Mouse (Mus musculus) forebrain, embryonic 15.5 days (tissue): Measurements from ENCODE around the gene Orm1. TPM values are rescaled to one million over a fixed set of nuclear protein-coding genes. Genes with fewer than 3 reads are reported as not detected.
A peak's percentile ranks its signal among the peaks of the same experiment; 100 is the strongest.

Experiments
- ATAC-seq: fragments of 200-750 bp; cut with Nextera tagmentation; replicated peaks from 2 replicates; pipeline ENCODE4 v1.8.0; 2017; ENCODE audit warnings: mild to moderate bottlenecking, moderate TSS enrichment, moderate library complexity
- H3K27ac ChIP-seq: fragments of 300-500 bp; sonication (generic); replicated peaks from 2 replicates; pipeline ENCODE4 v1.5.1; 2015; ENCODE audit warnings: mild to moderate bottlenecking, inconsistent platforms
- H3K27me3 ChIP-seq: fragments of 300-500 bp; sonication (generic); 2 replicates; pipeline ENCODE4 v1.6.1; 2015; ENCODE audit warnings: inconsistent platforms
- H3K36me3 ChIP-seq: fragments of 300-500 bp; sonication (generic); 2 replicates; pipeline ENCODE4 v1.6.1; 2015; ENCODE audit warnings: mild to moderate bottlenecking, inconsistent platforms
- H3K4me1 ChIP-seq: fragments of 300-500 bp; sonication (generic); 2 replicates; pipeline ENCODE4 v1.6.1; 2015; ENCODE audit warnings: inconsistent platforms
- H3K4me2 ChIP-seq: fragments of 300-500 bp; sonication (generic); replicated peaks from 2 replicates; pipeline ENCODE4 v1.6.1; 2015; ENCODE audit warnings: mild to moderate bottlenecking, inconsistent platforms
- H3K4me3 ChIP-seq: fragments of 300-500 bp; sonication (generic); 2 replicates; pipeline ENCODE4 v1.5.1; 2015; ENCODE audit warnings: mild to moderate bottlenecking, inconsistent platforms
- H3K9ac ChIP-seq: fragments of 300-500 bp; sonication (generic); replicated peaks from 2 replicates; pipeline ENCODE4 v1.6.1; 2015; ENCODE audit warnings: mild to moderate bottlenecking, inconsistent platforms
- H3K9me3 ChIP-seq: fragments of 300-500 bp; sonication (generic); 2 replicates; pipeline ENCODE4 v1.6.1; 2016; ENCODE audit warnings: inconsistent platforms
- WGBS: fragments of 180-500 bp; shearing (Covaris S2); methylation state at CpG from one replicate; pipeline ENCODE4 v1.1.7; 2015; ENCODE audit warnings: mixed read lengths; 5-methylcytosine and 5-hydroxymethylcytosine counted together
- polyA plus RNA-seq: library from polyadenylated mRNA; unstranded; fragments of >200 nt; fragmentation: Nextera tagmentation; extraction: Ambion mirVana; gene quantifications from 2 replicates; pipeline ENCODE4 v1.2.1, GENCODE M21; 2015

Gene Orm1
- polyA plus RNA-seq, 1 experiment from 2014 or later, result not detected

DNA sequence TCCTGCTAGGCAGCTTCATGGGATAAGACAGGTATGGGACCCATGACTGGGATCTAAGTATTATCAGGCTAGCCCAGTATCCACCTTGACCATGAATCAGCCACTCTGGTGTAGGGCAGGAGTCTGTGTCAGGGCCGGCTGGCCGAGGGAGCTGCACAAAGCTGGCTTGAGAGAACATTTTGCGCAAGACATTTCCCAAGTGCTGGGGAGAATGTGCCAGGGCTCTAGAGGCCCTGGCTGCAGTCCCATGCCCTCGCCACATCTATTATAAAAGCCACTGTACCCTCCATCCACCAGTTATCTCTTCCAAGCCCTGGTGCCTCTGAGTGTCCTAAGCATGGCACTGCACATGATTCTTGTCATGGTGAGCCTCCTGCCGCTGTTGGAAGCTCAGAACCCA, 17.8 kb downstream of the Orm1 start, which contains the start of gene Orm2:
TSS of gene Orm2 (plus strand) at position 300 of the 400 bp plus-strand sequence.
- no peak within 1 kb of the TSS for H3K4me2 ChIP-seq
- H3K9me3 ChIP-seq, result no peaks in the 10 kb centered on the region
- H3K27me3 ChIP-seq, result no peaks in the 10 kb centered on the region
- no peak within 1 kb of the TSS for H3K9ac ChIP-seq
- WGBS, result 89% methylated on average over 5 of the region's 5 CpGs
- no peak for ATAC-seq
- peaks cover under 1% of the 10 kb centered on the region; the same call in 1 of the 2 replicates for H3K36me3 ChIP-seq
- H3K27ac ChIP-seq, result no peak within 1 kb of the TSS
- H3K4me1 ChIP-seq, result no peaks in the 10 kb centered on the region
- H3K4me3 ChIP-seq, result no peak within 1 kb of the TSS

DNA sequence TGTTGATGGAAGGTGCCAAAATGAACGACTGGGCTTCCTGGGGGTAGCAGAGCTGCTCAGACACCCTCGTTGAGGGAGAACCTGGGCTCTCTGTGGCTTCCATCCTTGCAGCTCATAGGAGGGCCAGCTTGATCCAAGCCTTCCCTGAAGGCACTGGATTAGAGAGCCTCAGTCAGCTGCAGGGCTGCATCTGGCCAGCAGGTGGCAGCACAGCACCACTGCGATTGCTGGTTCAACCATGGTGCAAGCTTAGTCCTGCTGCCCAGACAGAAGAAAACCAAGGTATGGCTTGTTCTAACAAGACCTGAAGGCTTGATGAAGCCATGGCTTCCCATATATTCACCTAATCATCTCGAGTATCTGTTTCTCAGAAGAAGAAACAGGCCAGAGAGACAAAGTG, 24.2 kb downstream of the Orm1 start:
- H3K27ac ChIP-seq, result no peak overlapping the region
- 10% methylated on average over 4 of the region's 4 CpGs for WGBS
- H3K9ac ChIP-seq, result no peak overlapping the region
- peak; percentile 63 for ATAC-seq
- H3K9me3 ChIP-seq, result no peaks in the 10 kb centered on the region
- no peaks in the 10 kb centered on the region for H3K27me3 ChIP-seq
- no peaks in the 10 kb centered on the region for H3K4me1 ChIP-seq
- no peak overlapping the region for H3K4me3 ChIP-seq
- H3K36me3 ChIP-seq, result peaks cover 21% of the 10 kb centered on the region; the same call in 1 of the 2 replicates
- no peak overlapping the region for H3K4me2 ChIP-seq

DNA sequence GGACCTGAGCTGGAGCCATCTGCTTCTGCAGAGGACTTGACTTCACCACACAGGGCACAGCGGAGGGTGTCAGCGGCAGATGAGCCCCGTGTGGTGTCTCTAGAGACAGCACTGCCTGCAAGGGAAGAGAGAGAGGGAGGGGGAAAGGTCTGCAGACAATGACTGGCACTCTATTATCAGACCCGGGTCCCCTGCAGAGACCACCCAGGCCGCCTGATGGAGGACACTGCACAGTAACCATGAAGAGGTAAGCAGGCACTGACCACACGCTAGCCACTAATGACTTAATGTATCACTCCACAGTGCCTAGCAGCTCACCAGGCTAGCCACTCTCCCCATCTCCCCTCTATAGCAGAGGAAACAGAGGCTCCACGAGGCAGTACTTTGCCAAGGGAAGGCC, 26.5 kb downstream of the Orm1 start:
- peaks cover 10% of the 10 kb centered on the region for H3K4me1 ChIP-seq
- H3K4me3 ChIP-seq, result no peak overlapping the region
- no peaks in the 10 kb centered on the region for H3K9me3 ChIP-seq
- no peaks in the 10 kb centered on the region for H3K27me3 ChIP-seq
- no peak overlapping the region for H3K27ac ChIP-seq
- no peak for ATAC-seq
- WGBS, result 47% methylated on average over 7 of the region's 7 CpGs
- H3K4me2 ChIP-seq, result no peak overlapping the region
- H3K36me3 ChIP-seq, result peaks cover 24% of the 10 kb centered on the region; the same call in 1 of the 2 replicates
- no peak overlapping the region for H3K9ac ChIP-seq

GRCm38 (mm10) chr4:63371890-63372289, 27.5 kb downstream of the Orm1 start:
- Histone ChIP-seq H3K4me2 (no peak overlapping the region), H3K9ac (no peak overlapping the region), H3K27ac (no peak overlapping the region), H3K9me3 (no peaks in the 10 kb centered on the region), H3K4me3 (no peak overlapping the region), H3K36me3 (peaks cover 31% of the 10 kb centered on the region; the same call in 1 of the 2 replicates), H3K4me1 (peaks cover 10% of the 10 kb centered on the region), H3K27me3 (no peaks in the 10 kb centered on the region)
- no peak for ATAC-seq
- 67% methylated on average over 3 of the region's 3 CpGs for WGBS

- no peak for ATAC-seq
- no peak overlapping the region for H3K9ac ChIP-seq
- peaks cover 28% of the 10 kb centered on the region; the same call in 1 of the 2 replicates for H3K36me3 ChIP-seq
- peaks cover 10% of the 10 kb centered on the region for H3K4me1 ChIP-seq
- no peak overlapping the region for H3K4me2 ChIP-seq
- H3K4me3 ChIP-seq, result no peak overlapping the region
- H3K27ac ChIP-seq, result no peak overlapping the region
- 92% methylated on average over 8 of the region's 8 CpGs for WGBS
- no peaks in the 10 kb centered on the region for H3K9me3 ChIP-seq
- H3K27me3 ChIP-seq, result no peaks in the 10 kb centered on the region
These were observed 29.0 kb downstream of the Orm1 start for GRCm38 (mm10) chr4:63373404-63373803.

- H3K9ac ChIP-seq, result no peak overlapping the region
- no peak overlapping the region for H3K4me2 ChIP-seq
- H3K4me1 ChIP-seq, result peaks cover 10% of the 10 kb centered on the region
- 91% methylated on average over 12 of the region's 12 CpGs for WGBS
- H3K36me3 ChIP-seq, result peaks cover 33% of the 10 kb centered on the region
- no peak overlapping the region for H3K27ac ChIP-seq
- H3K4me3 ChIP-seq, result no peak overlapping the region
- ATAC-seq, result no peak
- no peaks in the 10 kb centered on the region for H3K9me3 ChIP-seq
- H3K27me3 ChIP-seq, result no peaks in the 10 kb centered on the region
These were observed 30.0 kb downstream of the Orm1 start for GRCm38 (mm10) chr4:63374331-63374730.

GRCm38 (mm10) chr4:63375367-63375766, 31.0 kb downstream of the Orm1 start:
- Histone ChIP-seq H3K27me3 (no peaks in the 10 kb centered on the region), H3K9me3 (no peaks in the 10 kb centered on the region), H3K27ac (no peak overlapping the region), H3K36me3 (peaks cover 42% of the 10 kb centered on the region), H3K4me3 (no peak overlapping the region), H3K4me2 (no peak overlapping the region), H3K9ac (no peak overlapping the region), H3K4me1 (peaks cover 10% of the 10 kb centered on the region)
- ATAC-seq, result peak; percentile 29; the same call in 1 of the 2 replicates
- WGBS, result 36% methylated on average over 1 of the region's 1 CpGs

DNA sequence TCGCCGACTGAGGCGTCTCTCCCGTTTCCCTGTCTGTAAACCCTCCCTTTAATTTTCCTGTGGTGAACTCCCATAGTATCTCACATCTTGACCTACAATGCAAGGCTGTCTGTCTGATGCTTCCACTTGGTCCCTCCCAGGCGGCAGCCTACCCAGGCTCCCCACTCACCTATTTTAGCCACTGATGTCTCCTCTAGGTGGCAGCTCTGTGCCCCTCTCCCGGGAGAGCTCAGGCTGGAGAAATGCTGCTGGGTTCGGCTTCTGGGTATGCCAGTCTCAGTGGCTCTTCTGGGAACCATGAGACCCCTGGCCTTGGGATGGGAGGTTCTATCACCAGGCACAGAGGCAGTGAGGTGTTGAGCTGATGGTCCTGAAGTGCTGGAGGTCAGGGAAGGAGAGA, 33.1 kb downstream of the Orm1 start:
- H3K4me2 ChIP-seq, result no peak overlapping the region
- 60% methylated on average over 7 of the region's 7 CpGs for WGBS
- no peaks in the 10 kb centered on the region for H3K9me3 ChIP-seq
- H3K27ac ChIP-seq, result no peak overlapping the region
- ATAC-seq, result no peak
- H3K4me3 ChIP-seq, result no peak overlapping the region
- no peak overlapping the region for H3K9ac ChIP-seq
- peaks cover 45% of the 10 kb centered on the region for H3K36me3 ChIP-seq
- H3K27me3 ChIP-seq, result no peaks in the 10 kb centered on the region
- H3K4me1 ChIP-seq, result peaks cover 10% of the 10 kb centered on the region

- Histone ChIP-seq H3K9me3 (no peaks in the 10 kb centered on the region), H3K9ac (no peak overlapping the region), H3K4me3 (no peak overlapping the region), H3K36me3 (peaks cover 45% of the 10 kb centered on the region), H3K27ac (no peak overlapping the region), H3K4me1 (0 out of 2 replicates have a peak, but pooled peaks cover 8% of the 10 kb centered on the region), H3K4me2 (no peak overlapping the region), H3K27me3 (no peaks in the 10 kb centered on the region)
- no peak for ATAC-seq
- WGBS, result 84% methylated on average over 4 of the region's 4 CpGs
These were observed 38.5 kb downstream of the Orm1 start for GRCm38 (mm10) chr4:63382676-63383369.

GRCm38 (mm10) chr4:63383474-63383873, 39.1 kb downstream of the Orm1 start:
- Histone ChIP-seq H3K27me3 (no peaks in the 10 kb centered on the region), H3K9me3 (no peaks in the 10 kb centered on the region), H3K9ac (no peak overlapping the region), H3K27ac (no peak overlapping the region), H3K4me1 (peaks cover 14% of the 10 kb centered on the region), H3K4me3 (no peak overlapping the region), H3K4me2 (no peak overlapping the region), H3K36me3 (peaks cover 42% of the 10 kb centered on the region)
- WGBS, result 79% methylated on average over 12 of the region's 12 CpGs
- no peak for ATAC-seq

DNA sequence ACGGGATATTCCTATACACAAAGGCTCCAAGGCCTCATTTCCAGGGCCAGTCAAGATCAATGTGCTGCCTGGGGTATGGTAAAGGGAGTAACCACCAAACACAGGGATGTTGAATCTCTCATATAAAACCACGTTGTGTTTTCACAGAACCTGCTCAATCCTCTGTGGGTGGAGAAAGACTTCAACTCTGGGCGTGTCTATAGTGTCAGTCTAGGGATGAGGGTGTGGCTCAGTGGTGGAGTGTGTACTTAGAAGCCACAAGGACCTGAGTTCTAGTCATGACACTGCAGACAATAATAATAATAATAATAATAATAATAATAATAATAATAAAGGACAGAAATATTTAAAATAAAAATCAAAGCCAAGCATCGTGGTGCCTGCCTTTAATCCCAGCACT, 39.9 kb downstream of the Orm1 start:
- Histone ChIP-seq H3K9me3 (no peaks in the 10 kb centered on the region), H3K27me3 (no peaks in the 10 kb centered on the region), H3K36me3 (peaks cover 34% of the 10 kb centered on the region), H3K4me3 (no peak overlapping the region), H3K4me2 (no peak overlapping the region), H3K9ac (no peak overlapping the region), H3K27ac (no peak overlapping the region), H3K4me1 (peaks cover 22% of the 10 kb centered on the region)
- no peak for ATAC-seq
- WGBS, result 89% methylated on average over 4 of the region's 4 CpGs

DNA sequence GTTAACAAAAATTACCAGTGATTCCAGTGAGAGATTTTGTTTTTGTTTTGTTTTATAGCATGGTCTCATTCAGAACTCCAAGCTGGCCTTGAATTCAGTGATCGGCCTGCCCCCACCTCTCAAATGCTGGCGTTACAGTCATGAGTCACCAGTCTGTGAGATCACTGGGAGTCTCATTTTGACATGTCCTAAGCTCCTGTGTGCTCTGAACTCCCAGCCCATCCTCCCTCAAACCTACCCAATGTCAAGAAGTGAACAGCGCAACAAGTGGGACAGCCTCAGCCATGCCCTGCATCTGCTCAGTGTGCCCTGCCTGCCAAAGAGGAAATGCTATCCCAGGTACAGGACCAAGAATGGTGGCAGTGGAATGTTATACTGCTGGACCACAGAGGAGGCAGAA, 40.9 kb downstream of the Orm1 start:
- no peak overlapping the region for H3K9ac ChIP-seq
- no peak for ATAC-seq
- no peak overlapping the region for H3K4me2 ChIP-seq
- H3K4me3 ChIP-seq, result no peak overlapping the region
- WGBS, result 90% methylated on average over 3 of the region's 3 CpGs
- H3K27me3 ChIP-seq, result no peaks in the 10 kb centered on the region
- no peak overlapping the region for H3K27ac ChIP-seq
- peaks cover 32% of the 10 kb centered on the region for H3K4me1 ChIP-seq
- H3K9me3 ChIP-seq, result no peaks in the 10 kb centered on the region
- peaks cover 24% of the 10 kb centered on the region for H3K36me3 ChIP-seq

DNA sequence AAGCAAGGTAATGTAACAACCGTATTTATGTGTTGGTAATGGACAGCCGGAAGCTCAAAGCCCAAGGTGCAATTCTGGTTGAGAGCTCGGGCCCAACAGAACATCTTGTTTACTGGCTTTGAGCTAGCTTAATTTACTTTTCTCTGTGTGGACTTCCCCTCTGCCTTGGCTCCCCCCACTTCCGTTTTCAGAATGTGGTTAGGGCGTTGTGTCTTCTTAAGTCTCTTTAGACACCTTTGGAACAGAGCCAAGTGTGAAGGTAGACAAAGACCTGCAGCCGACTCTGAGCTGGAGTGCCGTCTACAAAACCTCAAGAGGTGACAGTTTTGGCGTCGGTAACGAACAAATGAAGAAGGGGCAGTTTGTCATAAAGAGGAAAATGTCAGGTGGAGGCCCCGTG, 41.4 kb downstream of the Orm1 start:
- Histone ChIP-seq H3K9ac (no peak overlapping the region), H3K9me3 (no peaks in the 10 kb centered on the region), H3K27ac (no peak overlapping the region), H3K4me2 (no peak overlapping the region), H3K36me3 (peaks cover 21% of the 10 kb centered on the region), H3K4me3 (no peak overlapping the region), H3K27me3 (no peaks in the 10 kb centered on the region), H3K4me1 (peaks cover 37% of the 10 kb centered on the region)
- WGBS, result 55% methylated on average over 11 of the region's 11 CpGs
- ATAC-seq, result no peak
